Mouse (Mus musculus): ENCODE results near the gene Spg7. TPM values are rescaled to one million over a fixed set of nuclear protein-coding genes. Genes with fewer than 3 reads are reported as not detected.

The Spg7 gene
- polyA plus RNA-seq, 1 experiment, result 62.6 TPM

GRCm38 (mm10) chr8:123122670-123123069 is 59.9 kb downstream of the Spg7 start:
- peaks cover 4% of the 10 kb centered on the region; the same call in 1 of the 2 replicates for H3K4me1 ChIP-seq (ENCODE audit: control insufficient read depth, insufficient read depth, insufficient read length)
- no peak for TF ChIP-seq CTCF (IDR thresholded peaks at IDR 0.05; ENCODE audit: extremely low read depth, insufficient read depth, insufficient read length, insufficient replicate concordance)
- H3K27me3 ChIP-seq (ENCODE audit: control insufficient read depth, insufficient read depth, low read length), result peaks cover 8% of the 10 kb centered on the region
- H3K27ac ChIP-seq (ENCODE audit: insufficient read depth, low read length), result no peak overlapping the region
- WGBS, result 83% methylated on average over 5 of the region's 5 CpGs
- H3K4me3 ChIP-seq (ENCODE audit: extremely low read depth, insufficient read depth, insufficient read length), result no peak overlapping the region
- DNase-seq (ENCODE audit: low read depth in 1 of 2, low spot score in 2 of 2), result no peak
- no peaks in the 10 kb centered on the region for H3K36me3 ChIP-seq (ENCODE audit: control insufficient read depth, insufficient read depth, low read length)

- Histone ChIP-seq H3K4me3 (ENCODE audit: extremely low read depth, insufficient read depth, insufficient read length) (no peak overlapping the region), H3K27ac (ENCODE audit: insufficient read depth, low read length) (no peak overlapping the region), H3K27me3 (ENCODE audit: control insufficient read depth, insufficient read depth, low read length) (no peaks in the 10 kb centered on the region), H3K4me1 (ENCODE audit: control insufficient read depth, insufficient read depth, insufficient read length) (no peaks in the 10 kb centered on the region), H3K36me3 (ENCODE audit: control insufficient read depth, insufficient read depth, low read length) (no peaks in the 10 kb centered on the region)
- WGBS, result 23% methylated on average over 19 of the region's 19 CpGs
- no peak for DNase-seq (ENCODE audit: low read depth in 1 of 2, low spot score in 2 of 2)
- TF ChIP-seq POLR2A (IDR thresholded peaks at IDR 0.05; ENCODE audit: low read depth, low read length) (no peak), CTCF (IDR thresholded peaks at IDR 0.05; ENCODE audit: extremely low read depth, insufficient read depth, insufficient read length, insufficient replicate concordance) (no peak)
Observed at GRCm38 (mm10) chr8:123126193-123126816, 63.6 kb downstream of the Spg7 start.

GRCm38 (mm10) chr8:123131041-123131440 is 68.3 kb downstream of the Spg7 start:
- no peaks in the 10 kb centered on the region for H3K27me3 ChIP-seq (ENCODE audit: control insufficient read depth, insufficient read depth, low read length)
- no peak overlapping the region for H3K27ac ChIP-seq (ENCODE audit: insufficient read depth, low read length)
- no peak overlapping the region for H3K4me3 ChIP-seq (ENCODE audit: extremely low read depth, insufficient read depth, insufficient read length)
- 48% methylated on average over 9 of the region's 9 CpGs for WGBS
- H3K36me3 ChIP-seq (ENCODE audit: control insufficient read depth, insufficient read depth, low read length), result no peaks in the 10 kb centered on the region
- TF ChIP-seq CTCF (IDR thresholded peaks at IDR 0.05; ENCODE audit: extremely low read depth, insufficient read depth, insufficient read length, insufficient replicate concordance) (no peak), POLR2A (IDR thresholded peaks at IDR 0.05; ENCODE audit: low read depth, low read length) (no peak)
- no peaks in the 10 kb centered on the region for H3K4me1 ChIP-seq (ENCODE audit: control insufficient read depth, insufficient read depth, insufficient read length)
- no peak for DNase-seq (ENCODE audit: low read depth in 1 of 2, low spot score in 2 of 2)

- TF ChIP-seq CTCF (IDR thresholded peaks at IDR 0.05; ENCODE audit: extremely low read depth, insufficient read depth, insufficient read length, insufficient replicate concordance), result no peak
- no peak for TF ChIP-seq POLR2A (IDR thresholded peaks at IDR 0.05; ENCODE audit: low read depth, low read length)
- no peaks in the 10 kb centered on the region for H3K36me3 ChIP-seq (ENCODE audit: control insufficient read depth, insufficient read depth, low read length)
- no peaks in the 10 kb centered on the region for H3K27me3 ChIP-seq (ENCODE audit: control insufficient read depth, insufficient read depth, low read length)
- no peaks in the 10 kb centered on the region for H3K4me1 ChIP-seq (ENCODE audit: control insufficient read depth, insufficient read depth, insufficient read length)
- no peak overlapping the region for H3K27ac ChIP-seq (ENCODE audit: insufficient read depth, low read length)
- no peak for DNase-seq (ENCODE audit: low read depth in 1 of 2, low spot score in 2 of 2)
- no peak overlapping the region for H3K4me3 ChIP-seq (ENCODE audit: extremely low read depth, insufficient read depth, insufficient read length)
- 91% methylated on average over 2 of the region's 2 CpGs for WGBS
Observed at GRCm38 (mm10) chr8:123132953-123133352, 70.2 kb downstream of the Spg7 start.

GRCm38 (mm10) chr8:123134149-123134713 is 71.5 kb downstream of the Spg7 start:
- no peak for TF ChIP-seq CTCF (IDR thresholded peaks at IDR 0.05; ENCODE audit: extremely low read depth, insufficient read depth, insufficient read length, insufficient replicate concordance)
- no peak for TF ChIP-seq POLR2A (IDR thresholded peaks at IDR 0.05; ENCODE audit: low read depth, low read length)
- WGBS, result 85% methylated on average over 11 of the region's 11 CpGs
- Histone ChIP-seq H3K4me3 (ENCODE audit: extremely low read depth, insufficient read depth, insufficient read length) (no peak overlapping the region), H3K36me3 (ENCODE audit: control insufficient read depth, insufficient read depth, low read length) (no peaks in the 10 kb centered on the region), H3K27ac (ENCODE audit: insufficient read depth, low read length) (no peak overlapping the region), H3K4me1 (ENCODE audit: control insufficient read depth, insufficient read depth, insufficient read length) (no peaks in the 10 kb centered on the region), H3K27me3 (ENCODE audit: control insufficient read depth, insufficient read depth, low read length) (no peaks in the 10 kb centered on the region)
- no peak for DNase-seq (ENCODE audit: low read depth in 1 of 2, low spot score in 2 of 2)

- TF ChIP-seq CTCF (IDR thresholded peaks at IDR 0.05; ENCODE audit: extremely low read depth, insufficient read depth, insufficient read length, insufficient replicate concordance), result no peak
- TF ChIP-seq POLR2A (IDR thresholded peaks at IDR 0.05; ENCODE audit: low read depth, low read length), result no peak
- no peak overlapping the region for H3K4me3 ChIP-seq (ENCODE audit: extremely low read depth, insufficient read depth, insufficient read length)
- H3K4me1 ChIP-seq (ENCODE audit: control insufficient read depth, insufficient read depth, insufficient read length), result no peaks in the 10 kb centered on the region
- DNase-seq (ENCODE audit: low read depth in 1 of 2, low spot score in 2 of 2), result no peak
- no peak overlapping the region for H3K27ac ChIP-seq (ENCODE audit: insufficient read depth, low read length)
- H3K36me3 ChIP-seq (ENCODE audit: control insufficient read depth, insufficient read depth, low read length), result no peaks in the 10 kb centered on the region
- WGBS, result 64% methylated on average over 7 of the region's 7 CpGs
- no peaks in the 10 kb centered on the region for H3K27me3 ChIP-seq (ENCODE audit: control insufficient read depth, insufficient read depth, low read length)
Observed at GRCm38 (mm10) chr8:123135406-123135805, 72.7 kb downstream of the Spg7 start.

GRCm38 (mm10) chr8:123135806-123136205 is 73.1 kb downstream of the Spg7 start:
- no peaks in the 10 kb centered on the region for H3K36me3 ChIP-seq (ENCODE audit: control insufficient read depth, insufficient read depth, low read length)
- H3K4me1 ChIP-seq (ENCODE audit: control insufficient read depth, insufficient read depth, insufficient read length), result no peaks in the 10 kb centered on the region
- TF ChIP-seq CTCF (IDR thresholded peaks at IDR 0.05; ENCODE audit: extremely low read depth, insufficient read depth, insufficient read length, insufficient replicate concordance) (no peak), POLR2A (IDR thresholded peaks at IDR 0.05; ENCODE audit: low read depth, low read length) (no peak)
- DNase-seq (ENCODE audit: low read depth in 1 of 2, low spot score in 2 of 2), result no peak
- no peak overlapping the region for H3K27ac ChIP-seq (ENCODE audit: insufficient read depth, low read length)
- H3K27me3 ChIP-seq (ENCODE audit: control insufficient read depth, insufficient read depth, low read length), result no peaks in the 10 kb centered on the region
- H3K4me3 ChIP-seq (ENCODE audit: extremely low read depth, insufficient read depth, insufficient read length), result no peak overlapping the region
- 77% methylated on average over 9 of the region's 9 CpGs for WGBS
